ENCODE assay signal across 29 mouse cellular contexts in genomic region chr11:61150233-61151001, GRCm38 (mm10). TPM values are rescaled to one million over a fixed set of nuclear protein-coding genes. Genes with fewer than 3 reads are reported as not detected.
A peak's percentile ranks its signal among the peaks of the same experiment; 100 is the strongest.
DNase-seq lines count a peak whose midpoint lies in the region; ATAC-seq and TF ChIP-seq lines count a peak whose summit lies in the region.
"Had no signal": no experiment of that assay in that cellular context is flagged by ENCODE, and none has a peak within 500 bp of the region (broad histone marks: within the 10 kb centered on the region; RNA-seq: fewer than 3 reads in every experiment).

No protein-coding gene starts in this region.

- H3K9me3 ChIP-seq in MEL (replicated peaks; ENCODE audit: insufficient read depth, low read length), result no peaks in the 10 kb centered on the region
- H3K9me3 ChIP-seq: embryonic facial prominence, embryonic 12.5 days; heart, embryonic 13.5 days; liver, embryonic 12.5 days; neural tube, embryonic 13.5 days; stomach, embryonic 15.5 days had no signal

- intact Hi-C loops in left cerebral cortex, postnatal 4 days (cut with DNase I), result no loop called here

- no peak for TF ChIP-seq EP300 in MEL (IDR thresholded peaks at IDR 0.05; ENCODE audit: low read depth in 1 of 2, low read length in 2 of 2)

- peak; percentile 62 for ATAC-seq in frontal cortex, adult (ENCODE audit: low TSS enrichment)
- peak; percentile 61 for ATAC-seq in megakaryocyte progenitor cell, adult 5-6 weeks (replicated peaks; ENCODE audit: poor library complexity)
- ATAC-seq: CD4-positive, CD25-positive, alpha-beta regulatory T cell, adult 4 months; forebrain, embryonic 14.5 days; intestine, postnatal 0 days; liver, embryonic 12.5 days; liver, postnatal 0 days had no signal

- no peaks in the 10 kb centered on the region for H3K27me3 ChIP-seq in MEL (ENCODE audit: control insufficient read depth in 1 of 2, insufficient read depth in 2 of 2, low read length in 2 of 2)

- no peaks in the 10 kb centered on the region for H3K4me1 ChIP-seq in MEL (ENCODE audit: control insufficient read depth in 1 of 2, insufficient read depth in 2 of 2, low read length in 2 of 2)

- TF ChIP-seq RAD21 in MEL (IDR thresholded peaks at IDR 0.05; ENCODE audit: low read depth, low read length), result no peak

- H3K36me3 ChIP-seq in MEL (ENCODE audit: control insufficient read depth in 1 of 2, insufficient read depth in 2 of 2, low read length in 2 of 2), result peaks cover 0 to 2% of the 10 kb centered on the region in 2 experiments; a peak in 1 of 4 replicates

- TF ChIP-seq POLR2A in MEL (IDR thresholded peaks at IDR 0.05; ENCODE audit: control insufficient read depth in 1 of 2, insufficient read depth in 1 of 2, low read depth in 1 of 2, low read length in 2 of 2, poor library complexity in 1 of 2), result no peak

- H3K79me2 ChIP-seq in MEL (ENCODE audit: control insufficient read depth, insufficient read depth, low read length, poor library complexity), result no peaks in the 10 kb centered on the region

- no peak for DNase-seq in frontal cortex, postnatal 25 days (ENCODE audit: low spot score in 2 of 2)
- DNase-seq in left cerebral cortex, postnatal 4 days, result peak; percentile 28
- no peak for DNase-seq in left cerebral cortex, adult 11 months (ENCODE audit: low spot score)
- no peak for DNase-seq in MEL (ENCODE audit: low read depth, low spot score)
- DNase-seq in lung, postnatal 36 days, result no peak
- DNase-seq: adrenal gland, postnatal 25 days; cerebellum, adult 18-20 months; embryo, embryonic 11 days; gastrocnemius, postnatal 10 days; heart, postnatal 10 days; kidney, adult 9 months; kidney, postnatal 10 days; liver, postnatal 0 days; lung, postnatal 4 days; thymus, postnatal 14 days had no signal

- no peak overlapping the region for H3K4me3 ChIP-seq in MEL (ENCODE audit: control insufficient read depth in 1 of 2, insufficient read depth in 1 of 2, low read depth in 2 of 2, low read length in 2 of 2)
- H3K4me3 ChIP-seq: embryonic facial prominence, embryonic 12.5 days; heart, embryonic 13.5 days; liver, embryonic 12.5 days; myocyte; neural tube, embryonic 13.5 days; stomach, embryonic 15.5 days had no signal

- no peak overlapping the region for H3K9ac ChIP-seq in MEL (ENCODE audit: control insufficient read depth, low read depth, low read length, poor library complexity, severe bottlenecking)
- H3K9ac ChIP-seq: embryonic facial prominence, embryonic 12.5 days; heart, embryonic 13.5 days; hindbrain, embryonic 14.5 days; liver, embryonic 12.5 days; liver, postnatal 0 days; neural tube, embryonic 13.5 days; stomach, embryonic 15.5 days had no signal

- no peak overlapping the region for H3K27ac ChIP-seq in MEL (ENCODE audit: control insufficient read depth, low read depth, low read length)
- H3K27ac ChIP-seq: embryonic facial prominence, embryonic 12.5 days; heart, embryonic 13.5 days; hindbrain, embryonic 14.5 days; liver, embryonic 12.5 days; neural tube, embryonic 13.5 days; stomach, embryonic 15.5 days had no signal

- TF ChIP-seq CTCF in MEL (IDR thresholded peaks at IDR 0.05 in 2 of 3, conservative IDR thresholded peaks at IDR 0.05 in 1 of 3; ENCODE audit: control insufficient read depth in 1 of 3, insufficient read depth in 1 of 3, low read depth in 2 of 3, low read length in 3 of 3, poor library complexity in 1 of 3, severe bottlenecking in 1 of 3), result no peak

TF ChIP-seq in MEL, 35 proteins besides CTCF, POLR2A, EP300 and RAD21:
- TF ChIP-seq RCOR1 (IDR thresholded peaks at IDR 0.05; ENCODE audit: low read depth, low read length), result 0 out of 2 replicates have a peak, but pooled peaks have one; percentile 9
- TF ChIP-seq HCFC1 (IDR thresholded peaks at IDR 0.05; ENCODE audit: low read depth, low read length), result no peak

RNA-seq across cellular contexts. Expression of gene Tnfrsf13b, which starts 23.9 kb away (rescaled TPM):
- total RNA-seq in left cerebral cortex, postnatal 4 days (2021), result 1 to 10 TPM in 1 of 2 experiments, under 1 TPM in 1; 0.70 to 1.1 TPM
- 7.7 and 11.9 TPM in 2 replicates for total RNA-seq in MEL (2012; rRNA removed)
- polyA plus RNA-seq in MEL (2012; ENCODE audit: insufficient read depth in 1 of 2, insufficient read length in 2 of 2, low read depth in 1 of 2, low replicate concordance in 2 of 2, missing spikeins in 1 of 2), result 10 to 100 TPM in 1 of 2 experiments, not detected in 1; 17.9 TPM
- 39.9 and 42.4 TPM in 2 replicates for total RNA-seq in megakaryocyte progenitor cell, adult 5-6 weeks (2015)
- 55.3 and 64.2 TPM in 2 replicates for total RNA-seq in megakaryocyte progenitor cell, adult 5-6 weeks (2017)

RNA-seq across cellular contexts. Expression of gene Usp22, which starts 24.4 kb away (rescaled TPM):
- 100 to 1,000 TPM; 585 to 610 TPM for total RNA-seq in left cerebral cortex, postnatal 4 days (2021)
- 36.5 and 37.1 TPM in 2 replicates for total RNA-seq in MEL (2012; rRNA removed)
- polyA plus RNA-seq in MEL (2012; ENCODE audit: insufficient read depth in 1 of 2, insufficient read length in 2 of 2, low read depth in 1 of 2, low replicate concordance in 2 of 2, missing spikeins in 1 of 2), result 100 to 1,000 TPM in 1 of 2 experiments, 10 to 100 TPM in 1; 36.9 to 646 TPM
- total RNA-seq in megakaryocyte progenitor cell, adult 5-6 weeks (2015), result 32.3 and 36.1 TPM in 2 replicates
- total RNA-seq in megakaryocyte progenitor cell, adult 5-6 weeks (2017), result 54.1 and 79.4 TPM in 2 replicates

RNA-seq across cellular contexts. Expression of gene Aldh3a1, which starts 56.9 kb away (rescaled TPM):
- 1 to 10 TPM in 1 of 2 experiments, under 1 TPM in 1; 0.94 to 1.1 TPM for total RNA-seq in left cerebral cortex, postnatal 4 days (2021)
- 0.08 TPM in 1 of 2 replicates, not detected in the other for total RNA-seq in MEL (2012; rRNA removed)
- polyA plus RNA-seq in MEL (2012; ENCODE audit: insufficient read depth in 1 of 2, insufficient read length in 2 of 2, low read depth in 1 of 2, low replicate concordance in 2 of 2, missing spikeins in 1 of 2), result not detected
- 0.32 TPM in 1 of 2 replicates, not detected in the other for total RNA-seq in megakaryocyte progenitor cell, adult 5-6 weeks (2015)
- total RNA-seq in megakaryocyte progenitor cell, adult 5-6 weeks (2017), result 0.34 TPM in 1 of 2 replicates, not detected in the other
- total RNA-seq: hematopoietic stem cell, adult 5-6 weeks; megakaryocyte-erythroid progenitor cell, adult 5-6 weeks had no signal
- polyA plus RNA-seq: CD4-positive, CD25-positive, alpha-beta regulatory T cell, adult 4 months; forebrain, embryonic 14.5 days; hindbrain, embryonic 14.5 days; neural tube, embryonic 13.5 days had no signal

Comparison
In these comparisons a context has a peak if more than half of its experiments do, and no peak if none do; other contexts are left out.
1. RNA of gene Usp22, which starts 24.4 kb away (total RNA-seq): 585 to 610 TPM in left cerebral cortex, postnatal 4 days; 32.3 to 79.4 TPM in megakaryocyte progenitor cell, adult 5-6 weeks and 36.5 to 37.1 TPM in MEL; every median in the first group is over 4 times any median in the second.